Mouse (Mus musculus) small intestine, adult 2 months (tissue): ENCODE results near the gene Klf1.

ENCODE experiments used
- CTCF ChIP-seq: fragments of 200-500 bp; IDR thresholded peaks from 2 replicates; pipeline ENCODE4 v1.5.1; 2012; ENCODE audit warnings: low read depth, mild to moderate bottlenecking, control low read depth, inconsistent platforms, low read length, moderate library complexity, mixed read lengths; ENCODE audit not compliant: insufficient replicate concordance, insufficient read length; ENCODE audit errors: extremely low read depth
- POLR2A ChIP-seq: fragments of 200-500 bp; IDR thresholded peaks from 2 replicates; pipeline ENCODE4 v1.6.1; 2012; ENCODE audit warnings: low read depth, mild to moderate bottlenecking, control low read depth, inconsistent platforms, low read length, moderate library complexity

DNA sequence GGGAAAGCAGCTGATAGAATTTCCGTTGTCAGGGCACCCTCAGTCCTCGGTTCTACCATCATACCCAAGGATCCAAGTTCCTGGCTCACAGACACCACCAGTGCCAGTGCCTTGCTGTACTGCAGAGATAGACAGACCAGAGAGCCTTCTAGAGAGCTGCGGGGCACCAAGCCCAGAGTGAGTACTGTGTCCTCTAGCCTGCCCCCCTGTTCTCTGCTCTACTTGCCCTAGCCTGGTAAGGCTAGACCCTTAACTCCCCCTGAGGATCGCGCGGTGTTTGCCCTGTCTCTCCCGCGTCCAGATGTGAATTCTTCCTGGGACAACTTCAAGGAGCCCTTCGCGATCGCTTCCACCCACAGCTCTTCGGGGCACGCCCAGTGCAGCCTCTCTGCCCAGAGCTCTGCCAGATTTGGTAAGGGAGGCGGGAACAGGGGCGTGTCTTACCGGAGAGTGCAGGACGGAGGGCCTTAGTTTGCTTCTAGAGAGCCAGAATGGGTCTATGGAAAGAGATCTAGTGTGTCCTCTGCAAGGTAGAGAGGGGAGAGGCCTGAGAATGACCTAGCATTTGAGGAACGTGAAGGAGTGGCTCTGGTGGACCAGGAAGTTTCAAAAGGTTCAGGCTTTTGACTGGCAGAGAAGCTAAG, 51.0 kb downstream of the Klf1 start:
- TF ChIP-seq CTCF (no peak), POLR2A (no peak)
